Mouse (Mus musculus): ENCODE results near the gene Adora2a. TPM values are rescaled to one million over a fixed set of nuclear protein-coding genes. Genes with fewer than 3 reads are reported as not detected.

Adora2a gene
- polyA plus RNA-seq, 1 experiment: 1.3 TPM

DNA sequence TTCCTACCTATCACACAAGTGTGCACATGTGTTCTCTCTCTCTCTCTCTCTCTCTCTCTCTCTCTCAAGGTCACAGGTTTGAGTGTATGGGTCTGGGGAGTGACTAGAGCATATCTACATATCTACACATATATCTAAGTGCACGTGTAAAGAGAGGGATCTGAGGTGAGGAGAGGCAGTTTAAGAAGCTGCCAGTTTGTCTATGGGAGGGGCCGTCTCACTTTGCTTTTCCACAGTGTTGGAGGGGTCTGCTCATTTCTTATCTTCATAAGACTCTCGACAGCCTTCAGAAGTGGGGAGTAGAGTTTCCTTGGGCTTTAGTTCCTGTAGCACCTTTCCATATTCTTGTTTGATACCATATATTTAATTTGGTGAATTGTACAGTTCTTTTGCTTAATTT is 23.4 kb upstream of the Adora2a start:
- Histone ChIP-seq H3K27me3 (ENCODE audit: control insufficient read depth, insufficient read depth, insufficient read length) (no peaks in the 10 kb centered on the region), H3K36me3 (ENCODE audit: control insufficient read depth, insufficient read depth) (peaks cover 6% of the 10 kb centered on the region), H3K4me3 (no peak overlapping the region), H3K4me2 (ENCODE audit: low read depth) (no peak overlapping the region), H3K79me2 (ENCODE audit: control insufficient read depth, insufficient read depth) (no peaks in the 10 kb centered on the region), H3ac (ENCODE audit: control insufficient read depth, insufficient read length) (no peak overlapping the region)
- no peak for TF ChIP-seq MYOD1 (IDR thresholded peaks at IDR 0.05; ENCODE audit: control insufficient read depth in 1 of 3, insufficient read length in 2 of 3, low read depth in 2 of 3)
- no peak for TF ChIP-seq POLR2AphosphoS2 (IDR thresholded peaks at IDR 0.05; ENCODE audit: insufficient read length, low read depth)
- no peak for TF ChIP-seq USF1 (IDR thresholded peaks at IDR 0.05; ENCODE audit: low read depth)
- no peak for TF ChIP-seq MYOG (IDR thresholded peaks at IDR 0.05; ENCODE audit: control insufficient read depth in 1 of 3, insufficient read depth in 1 of 3, insufficient read length in 2 of 3, low read depth in 2 of 3)
- TF ChIP-seq REST (IDR thresholded peaks at IDR 0.05; ENCODE audit: insufficient read depth, insufficient read length): no peak
- TF ChIP-seq CEBPB (IDR thresholded peaks at IDR 0.05; ENCODE audit: insufficient read depth, poor library complexity, severe bottlenecking): no peak
- TF ChIP-seq MAX (IDR thresholded peaks at IDR 0.05; ENCODE audit: low read depth): no peak
- TF ChIP-seq POLR2A (IDR thresholded peaks at IDR 0.05; ENCODE audit: insufficient read length, low read depth): no peak
- TF ChIP-seq E2F4 (IDR thresholded peaks at IDR 0.05; ENCODE audit: insufficient read depth): no peak
- no peak for TF ChIP-seq SRF (IDR thresholded peaks at IDR 0.05; ENCODE audit: control insufficient read depth, insufficient read length, low read depth)
- no peak for TF ChIP-seq TCF3 (IDR thresholded peaks at IDR 0.05; ENCODE audit: insufficient read length, low read depth)
- no peak for TF ChIP-seq TCF12 (IDR thresholded peaks at IDR 0.05; ENCODE audit: insufficient read depth, poor library complexity, severe bottlenecking)

- no peak for TF ChIP-seq MYOD1 (IDR thresholded peaks at IDR 0.05; ENCODE audit: control insufficient read depth in 1 of 3, insufficient read length in 2 of 3, low read depth in 2 of 3)
- TF ChIP-seq USF1 (IDR thresholded peaks at IDR 0.05; ENCODE audit: low read depth): no peak
- no peak for TF ChIP-seq TCF12 (IDR thresholded peaks at IDR 0.05; ENCODE audit: insufficient read depth, poor library complexity, severe bottlenecking)
- no peak for TF ChIP-seq CEBPB (IDR thresholded peaks at IDR 0.05; ENCODE audit: insufficient read depth, poor library complexity, severe bottlenecking)
- no peak for TF ChIP-seq REST (IDR thresholded peaks at IDR 0.05; ENCODE audit: insufficient read depth, insufficient read length)
- no peak for TF ChIP-seq MAX (IDR thresholded peaks at IDR 0.05; ENCODE audit: low read depth)
- no peak for TF ChIP-seq TCF3 (IDR thresholded peaks at IDR 0.05; ENCODE audit: insufficient read length, low read depth)
- no peak for TF ChIP-seq MYOG (IDR thresholded peaks at IDR 0.05; ENCODE audit: control insufficient read depth in 1 of 3, insufficient read depth in 1 of 3, insufficient read length in 2 of 3, low read depth in 2 of 3)
- TF ChIP-seq POLR2AphosphoS2 (IDR thresholded peaks at IDR 0.05; ENCODE audit: insufficient read length, low read depth): no peak
- no peak for TF ChIP-seq E2F4 (IDR thresholded peaks at IDR 0.05; ENCODE audit: insufficient read depth)
- TF ChIP-seq POLR2A (IDR thresholded peaks at IDR 0.05; ENCODE audit: insufficient read length, low read depth): no peak
- no peak for TF ChIP-seq SRF (IDR thresholded peaks at IDR 0.05; ENCODE audit: control insufficient read depth, insufficient read length, low read depth)
- Histone ChIP-seq H3K79me2 (ENCODE audit: control insufficient read depth, insufficient read depth) (peaks cover 8% of the 10 kb centered on the region), H3ac (ENCODE audit: control insufficient read depth, insufficient read length) (no peak overlapping the region), H3K4me2 (ENCODE audit: low read depth) (no peak overlapping the region), H3K4me3 (no peak overlapping the region), H3K27me3 (ENCODE audit: control insufficient read depth, insufficient read depth, insufficient read length) (no peaks in the 10 kb centered on the region), H3K36me3 (ENCODE audit: control insufficient read depth, insufficient read depth) (peaks cover 6% of the 10 kb centered on the region)
Measured at GRCm38 (mm10) chr10:75294362-75294761, 22.3 kb upstream of the Adora2a start.

DNA sequence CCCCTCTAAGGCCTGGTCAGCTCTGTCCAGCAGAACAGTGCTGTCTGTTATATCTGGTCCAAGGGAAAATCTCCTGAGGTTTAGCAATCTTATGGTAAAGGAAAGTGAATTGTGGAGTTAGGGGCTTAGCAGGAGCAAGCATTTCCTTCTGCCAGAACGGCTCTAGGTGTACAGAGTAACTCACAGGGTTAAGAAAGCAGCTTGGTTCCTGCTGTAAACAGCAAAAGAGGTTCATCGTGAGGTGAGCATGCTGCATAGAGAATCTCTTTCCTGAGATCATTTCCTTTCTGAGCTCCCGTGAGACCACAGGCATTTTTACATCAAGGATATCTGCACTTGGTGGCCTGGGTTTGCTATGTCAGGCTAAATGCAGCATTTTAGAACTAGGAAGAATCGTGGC is 21.8 kb upstream of the Adora2a start:
- Histone ChIP-seq H3K36me3 (ENCODE audit: control insufficient read depth, insufficient read depth) (peaks cover 6% of the 10 kb centered on the region), H3K4me3 (no peak overlapping the region), H3ac (ENCODE audit: control insufficient read depth, insufficient read length) (no peak overlapping the region), H3K27me3 (ENCODE audit: control insufficient read depth, insufficient read depth, insufficient read length) (no peaks in the 10 kb centered on the region), H3K79me2 (ENCODE audit: control insufficient read depth, insufficient read depth) (peaks cover 8% of the 10 kb centered on the region), H3K4me2 (ENCODE audit: low read depth) (no peak overlapping the region)
- TF ChIP-seq TCF12 (IDR thresholded peaks at IDR 0.05; ENCODE audit: insufficient read depth, poor library complexity, severe bottlenecking): no peak
- no peak for TF ChIP-seq CEBPB (IDR thresholded peaks at IDR 0.05; ENCODE audit: insufficient read depth, poor library complexity, severe bottlenecking)
- no peak for TF ChIP-seq MYOD1 (IDR thresholded peaks at IDR 0.05; ENCODE audit: control insufficient read depth in 1 of 3, insufficient read length in 2 of 3, low read depth in 2 of 3)
- TF ChIP-seq POLR2A (IDR thresholded peaks at IDR 0.05; ENCODE audit: insufficient read length, low read depth): no peak

GRCm38 (mm10) chr10:75298608-75299007 is 18.1 kb upstream of the Adora2a start:
- Histone ChIP-seq H3K4me2 (ENCODE audit: low read depth) (peak overlapping the region; percentile 62), H3ac (ENCODE audit: control insufficient read depth, insufficient read length) (no peak overlapping the region), H3K36me3 (ENCODE audit: control insufficient read depth, insufficient read depth) (peaks cover 6% of the 10 kb centered on the region), H3K79me2 (ENCODE audit: control insufficient read depth, insufficient read depth) (peaks cover 8% of the 10 kb centered on the region), H3K27me3 (ENCODE audit: control insufficient read depth, insufficient read depth, insufficient read length) (no peaks in the 10 kb centered on the region), H3K4me3 (no peak overlapping the region)
- TF ChIP-seq REST (IDR thresholded peaks at IDR 0.05; ENCODE audit: insufficient read depth, insufficient read length): no peak

- TF ChIP-seq MAX (IDR thresholded peaks at IDR 0.05; ENCODE audit: low read depth) (peak; percentile 67), POLR2A (IDR thresholded peaks at IDR 0.05; ENCODE audit: insufficient read length, low read depth) (no peak), CEBPB (IDR thresholded peaks at IDR 0.05; ENCODE audit: insufficient read depth, poor library complexity, severe bottlenecking) (peak; percentile 10; the same call in 1 of the 2 replicates), USF1 (IDR thresholded peaks at IDR 0.05; ENCODE audit: low read depth) (peak; percentile 94), REST (IDR thresholded peaks at IDR 0.05; ENCODE audit: insufficient read depth, insufficient read length) (no peak), E2F4 (IDR thresholded peaks at IDR 0.05; ENCODE audit: insufficient read depth) (no peak)
- peak overlapping the region; percentile 62 for H3K4me2 ChIP-seq (ENCODE audit: low read depth)
- H3K27me3 ChIP-seq (ENCODE audit: control insufficient read depth, insufficient read depth, insufficient read length): no peaks in the 10 kb centered on the region
- H3K36me3 ChIP-seq (ENCODE audit: control insufficient read depth, insufficient read depth): peaks cover 6% of the 10 kb centered on the region
- H3ac ChIP-seq (ENCODE audit: control insufficient read depth, insufficient read length): no peak overlapping the region
- peaks cover 8% of the 10 kb centered on the region for H3K79me2 ChIP-seq (ENCODE audit: control insufficient read depth, insufficient read depth)
- no peak overlapping the region for H3K4me3 ChIP-seq
Measured at GRCm38 (mm10) chr10:75299785-75300418, 16.8 kb upstream of the Adora2a start.

Data from myocyte (in vitro differentiated cells).